Mouse (Mus musculus): ENCODE measurements around the gene Bcl2l1. TPM values are rescaled to one million over a fixed set of nuclear protein-coding genes. Genes with fewer than 3 reads are reported as not detected.

Bcl2l1 gene
- polyA plus RNA-seq, 1 experiment: 212 TPM

GRCm38 (mm10) chr2:152739031-152739841 is 92.3 kb downstream of the Bcl2l1 start:
- Histone ChIP-seq H3K4me1 (ENCODE audit: control insufficient read depth) (peaks cover 82% of the 10 kb centered on the region), H3K9me3 (ENCODE audit: control insufficient read depth, low read length) (no peaks in the 10 kb centered on the region), H3K4me3 (replicated peaks) (peak overlapping the region; percentile 58), H3K36me3 (ENCODE audit: control insufficient read depth) (no peaks in the 10 kb centered on the region), H3K27me3 (ENCODE audit: control insufficient read depth) (peaks cover 49% of the 10 kb centered on the region)
- TF ChIP-seq TAL1 (IDR thresholded peaks at IDR 0.05; ENCODE audit: low read length) (no peak), GATA1 (IDR thresholded peaks at IDR 0.05; ENCODE audit: low read length) (no peak)

- TF ChIP-seq GATA1 (IDR thresholded peaks at IDR 0.05; ENCODE audit: low read length) (no peak), TAL1 (IDR thresholded peaks at IDR 0.05; ENCODE audit: low read length) (no peak)
- H3K9me3 ChIP-seq (ENCODE audit: control insufficient read depth, low read length): no peaks in the 10 kb centered on the region
- H3K36me3 ChIP-seq (ENCODE audit: control insufficient read depth): no peaks in the 10 kb centered on the region
- H3K4me3 ChIP-seq (replicated peaks): no peak overlapping the region
- H3K4me1 ChIP-seq (ENCODE audit: control insufficient read depth): peaks cover 82% of the 10 kb centered on the region
- H3K27me3 ChIP-seq (ENCODE audit: control insufficient read depth): peaks cover 57% of the 10 kb centered on the region
These were observed 93.2 kb downstream of the Bcl2l1 start for GRCm38 (mm10) chr2:152738341-152738740.

- Histone ChIP-seq H3K27me3 (ENCODE audit: control insufficient read depth) (peaks cover 60% of the 10 kb centered on the region), H3K4me3 (replicated peaks) (peak overlapping the region; percentile 75), H3K36me3 (ENCODE audit: control insufficient read depth) (no peaks in the 10 kb centered on the region), H3K9me3 (ENCODE audit: control insufficient read depth, low read length) (no peaks in the 10 kb centered on the region), H3K4me1 (ENCODE audit: control insufficient read depth) (peaks cover 78% of the 10 kb centered on the region)
- TF ChIP-seq TAL1 (IDR thresholded peaks at IDR 0.05; ENCODE audit: low read length) (no peak), GATA1 (IDR thresholded peaks at IDR 0.05; ENCODE audit: low read length) (no peak)
These were observed 94.0 kb downstream of the Bcl2l1 start for GRCm38 (mm10) chr2:152737306-152738221.

GRCm38 (mm10) chr2:152736748-152737147 is 94.8 kb downstream of the Bcl2l1 start:
- TF ChIP-seq GATA1 (IDR thresholded peaks at IDR 0.05; ENCODE audit: low read length) (peak; percentile 44; the same call in 1 of the 2 replicates), TAL1 (IDR thresholded peaks at IDR 0.05; ENCODE audit: low read length) (no peak)
- Histone ChIP-seq H3K9me3 (ENCODE audit: control insufficient read depth, low read length) (no peaks in the 10 kb centered on the region), H3K27me3 (ENCODE audit: control insufficient read depth) (peaks cover 60% of the 10 kb centered on the region), H3K36me3 (ENCODE audit: control insufficient read depth) (no peaks in the 10 kb centered on the region), H3K4me3 (replicated peaks) (peak overlapping the region; percentile 75), H3K4me1 (ENCODE audit: control insufficient read depth) (peaks cover 70% of the 10 kb centered on the region)

- TF ChIP-seq TAL1 (IDR thresholded peaks at IDR 0.05; ENCODE audit: low read length): no peak
- no peak for TF ChIP-seq GATA1 (IDR thresholded peaks at IDR 0.05; ENCODE audit: low read length)
- Histone ChIP-seq H3K4me3 (replicated peaks) (peak within 1 kb of the TSS; percentile 75), H3K27me3 (ENCODE audit: control insufficient read depth) (peaks cover 60% of the 10 kb centered on the region), H3K4me1 (ENCODE audit: control insufficient read depth) (peaks cover 64% of the 10 kb centered on the region), H3K36me3 (ENCODE audit: control insufficient read depth) (no peaks in the 10 kb centered on the region), H3K9me3 (ENCODE audit: control insufficient read depth, low read length) (no peaks in the 10 kb centered on the region)
These were observed 95.4 kb downstream of the Bcl2l1 start, which contains the start of gene Id1 for GRCm38 (mm10) chr2:152736090-152736601. Gene Id1, plus strand, starts transcription at chr2:152736251.

- peaks cover 54% of the 10 kb centered on the region for H3K4me1 ChIP-seq (ENCODE audit: control insufficient read depth)
These were observed 96.5 kb downstream of the Bcl2l1 start for GRCm38 (mm10) chr2:152734984-152735383.

GRCm38 (mm10) chr2:152734501-152734900 is 97.0 kb downstream of the Bcl2l1 start:
- Histone ChIP-seq H3K9me3 (ENCODE audit: control insufficient read depth, low read length) (no peaks in the 10 kb centered on the region), H3K4me1 (ENCODE audit: control insufficient read depth) (peaks cover 53% of the 10 kb centered on the region), H3K4me3 (replicated peaks) (no peak overlapping the region), H3K27me3 (ENCODE audit: control insufficient read depth) (peaks cover 62% of the 10 kb centered on the region), H3K36me3 (ENCODE audit: control insufficient read depth) (no peaks in the 10 kb centered on the region)
- no peak for TF ChIP-seq TAL1 (IDR thresholded peaks at IDR 0.05; ENCODE audit: low read length)
- no peak for TF ChIP-seq GATA1 (IDR thresholded peaks at IDR 0.05; ENCODE audit: low read length)

More at GRCm38 (mm10) chr2:152734984-152735383, 96.5 kb downstream of the Bcl2l1 start:
- peaks cover 62% of the 10 kb centered on the region for H3K27me3 ChIP-seq (ENCODE audit: control insufficient read depth)
- peak overlapping the region; percentile 31 for H3K4me3 ChIP-seq (replicated peaks)
- H3K36me3 ChIP-seq (ENCODE audit: control insufficient read depth): no peaks in the 10 kb centered on the region
- no peaks in the 10 kb centered on the region for H3K9me3 ChIP-seq (ENCODE audit: control insufficient read depth, low read length)
- TF ChIP-seq GATA1 (IDR thresholded peaks at IDR 0.05; ENCODE audit: low read length) (no peak), TAL1 (IDR thresholded peaks at IDR 0.05; ENCODE audit: low read length) (no peak)

- Histone ChIP-seq H3K27me3 (ENCODE audit: control insufficient read depth) (peaks cover 53% of the 10 kb centered on the region), H3K4me3 (replicated peaks) (no peak overlapping the region), H3K36me3 (ENCODE audit: control insufficient read depth) (no peaks in the 10 kb centered on the region), H3K9me3 (ENCODE audit: control insufficient read depth, low read length) (no peaks in the 10 kb centered on the region), H3K4me1 (ENCODE audit: control insufficient read depth) (peaks cover 40% of the 10 kb centered on the region)
- TF ChIP-seq GATA1 (IDR thresholded peaks at IDR 0.05; ENCODE audit: low read length): no peak
- no peak for TF ChIP-seq TAL1 (IDR thresholded peaks at IDR 0.05; ENCODE audit: low read length)
These were observed 98.3 kb downstream of the Bcl2l1 start for GRCm38 (mm10) chr2:152733201-152733600.

Other genes starting within 250 kb of the Bcl2l1 start
- not detected in 2 replicates for gene Defb45, start 232.3 kb downstream of the Bcl2l1 start, polyA plus RNA-seq (2012)
- not detected in 2 replicates for gene Defb36, start 227.4 kb downstream of the Bcl2l1 start, polyA plus RNA-seq (2012)
- not detected in 2 replicates for gene Defb25, start 208.7 kb downstream of the Bcl2l1 start, polyA plus RNA-seq (2012)
- gene Rem1, start 204.8 kb downstream of the Bcl2l1 start, polyA plus RNA-seq (2012): not detected in 2 replicates
- 2.1 and 2.4 TPM in 2 replicates for gene H13, start 162.3 kb downstream of the Bcl2l1 start, polyA plus RNA-seq (2012)
- gene Mcts2, start 144.7 kb downstream of the Bcl2l1 start, polyA plus RNA-seq (2012): 0.19 and 0.30 TPM in 2 replicates
- 0.75 and 1.2 TPM in 2 replicates for gene Id1, start 95.5 kb downstream of the Bcl2l1 start, polyA plus RNA-seq (2012)
- not detected in 2 replicates for gene Cox4i2, start 77.6 kb downstream of the Bcl2l1 start, polyA plus RNA-seq (2012)
- gene Tpx2, start 16.2 kb upstream of the Bcl2l1 start, polyA plus RNA-seq (2012): 4.9 and 5.7 TPM in 2 replicates
- gene Mylk2, start 79.6 kb upstream of the Bcl2l1 start, polyA plus RNA-seq (2012): not detected in 2 replicates
- not detected in 2 replicates for gene Foxs1, start 101.5 kb upstream of the Bcl2l1 start, polyA plus RNA-seq (2012)
- gene Dusp15, start 120.0 kb upstream of the Bcl2l1 start, polyA plus RNA-seq (2012): not detected in 2 replicates
- gene Ttll9, start 130.8 kb upstream of the Bcl2l1 start, polyA plus RNA-seq (2012): not detected in 2 replicates
- gene Pdrg1, start 183.7 kb upstream of the Bcl2l1 start, polyA plus RNA-seq (2012): 1.2 and 1.4 TPM in 2 replicates
- gene Xkr7, start 200.1 kb upstream of the Bcl2l1 start, polyA plus RNA-seq (2012): not detected in 2 replicates
- gene Ccm2l, start 234.2 kb upstream of the Bcl2l1 start, polyA plus RNA-seq (2012): 0.02 TPM in 1 of 2 replicates, not detected in the other

All from erythroblast, embryonic 14.5 days (primary cell).